Mouse (Mus musculus) gastrocnemius, postnatal 36 days (tissue): ENCODE measurements around the gene Gm21905. TPM values are rescaled to one million over a fixed set of nuclear protein-coding genes. Genes with fewer than 3 reads are reported as not detected.

ENCODE experiments used
- total RNA-seq, 2 experiments: library from RNA; stranded (reverse); gene quantifications; 2 replicates each; pipeline ENCODE4 v1.2.3; 2021

Gene Gm21905
- total RNA-seq, 2 experiments from 2014 or later: not detected

Other genes with a start within 250 kb of the Gm21905 start
- gene Atp8a1, start 99.0 kb downstream of the Gm21905 start, total RNA-seq: 10 to 100 TPM; 55.9 to 72.7 TPM
- gene Gm5108, start 4.8 kb downstream of the Gm21905 start, total RNA-seq: not detected
- not detected for gene Grxcr1, start 85.4 kb upstream of the Gm21905 start, total RNA-seq